Mouse (Mus musculus) myocyte (in vitro differentiated cells): Measurements from ENCODE around the gene Tap2.

Source experiments
- CEBPB ChIP-seq: IDR thresholded peaks from 2 replicates; pipeline ENCODE4 v1.6.1; 2011; ENCODE audit warnings: mild to moderate bottlenecking, moderate library complexity; ENCODE audit not compliant: poor library complexity, insufficient read depth, severe bottlenecking
- POLR2A ChIP-seq: IDR thresholded peaks from one replicate; pipeline ENCODE4 v1.6.1; 2011; ENCODE audit warnings: low read depth, mild to moderate bottlenecking, control low read depth, moderate library complexity; ENCODE audit not compliant: insufficient read length
- TCF3 ChIP-seq: IDR thresholded peaks from one replicate; pipeline ENCODE4 v1.6.1; 2011; ENCODE audit warnings: low read depth, control low read depth; ENCODE audit not compliant: insufficient read length
- USF1 ChIP-seq: IDR thresholded peaks from one replicate; pipeline ENCODE4 v1.6.1; 2011; ENCODE audit warnings: low read depth, mild to moderate bottlenecking, control low read depth, moderate library complexity

- TF ChIP-seq USF1: no peak
- TF ChIP-seq POLR2A: no peak
- no peak for TF ChIP-seq TCF3
- TF ChIP-seq CEBPB: no peak
Measured at GRCm38 (mm10) chr17:34217986-34218385, 14.7 kb downstream of the Tap2 start.
